Mouse (Mus musculus) cortical plate, adult 2 months (tissue): ENCODE results near the gene Mars.

Experiments used
- CTCF ChIP-seq: fragments of 200-500 bp; IDR thresholded peaks from 2 replicates; pipeline ENCODE4 v1.5.1; 2011; ENCODE audit warnings: mild to moderate bottlenecking, control low read depth, low read length; ENCODE audit not compliant: insufficient read depth; ENCODE audit errors: extremely low read depth
- POLR2A ChIP-seq: fragments of 200-500 bp; IDR thresholded peaks from 2 replicates; pipeline ENCODE4 v1.6.1; 2011; ENCODE audit warnings: mild to moderate bottlenecking, low read length, control low read depth; ENCODE audit not compliant: insufficient read depth; ENCODE audit errors: extremely low read depth

- TF ChIP-seq POLR2A, result no peak
- TF ChIP-seq CTCF, result no peak
Observed at GRCm38 (mm10) chr10:127337536-127338099, 26.0 kb upstream of the Mars start.
